Mouse (Mus musculus) natural killer cell, adult 2 months (primary cell): ENCODE measurements around the gene D10Jhu81e.
A peak's percentile ranks its signal among the peaks of the same experiment; 100 is the strongest.

Experiments used
- DNase-seq, 2 experiments: peaks; one replicate each; pipeline ENCODE4 v3.0.0; 2022; ENCODE audit warnings: low spot score in 2 of 2

Gene D10Jhu81e

GRCm38 (mm10) chr10:78163241-78163640 lies 6.3 kb downstream of the D10Jhu81e start:
- DNase-seq = no peak

- DNase-seq = no peak
Measured at GRCm38 (mm10) chr10:78162646-78163045, 6.9 kb downstream of the D10Jhu81e start.

GRCm38 (mm10) chr10:78161096-78161495 lies 8.5 kb downstream of the D10Jhu81e start:
- no peak for DNase-seq

GRCm38 (mm10) chr10:78160369-78161095 lies 9.1 kb downstream of the D10Jhu81e start:
- peak; percentile 68 to 74 for DNase-seq

- peak; percentile 78 to 83 for DNase-seq
Measured at GRCm38 (mm10) chr10:78159906-78160305, 9.7 kb downstream of the D10Jhu81e start.

- peak; percentile 46 to 72 for DNase-seq
Measured at GRCm38 (mm10) chr10:78159252-78159878, 10.2 kb downstream of the D10Jhu81e start.

- no peak for DNase-seq
Measured at GRCm38 (mm10) chr10:78158041-78158440, 11.5 kb downstream of the D10Jhu81e start.

GRCm38 (mm10) chr10:78156926-78157325 lies 12.7 kb downstream of the D10Jhu81e start:
- no peak for DNase-seq

GRCm38 (mm10) chr10:78148834-78149766 lies 20.5 kb downstream of the D10Jhu81e start:
- DNase-seq = no peak

GRCm38 (mm10) chr10:78147908-78148441 lies 21.6 kb downstream of the D10Jhu81e start:
- no peak for DNase-seq

GRCm38 (mm10) chr10:78143727-78144505 lies 25.7 kb downstream of the D10Jhu81e start:
- DNase-seq = no peak

GRCm38 (mm10) chr10:78140843-78141242 lies 28.7 kb downstream of the D10Jhu81e start:
- no peak for DNase-seq

- no peak for DNase-seq
Measured at GRCm38 (mm10) chr10:78140251-78140600, 29.4 kb downstream of the D10Jhu81e start.

- no peak for DNase-seq
Measured at GRCm38 (mm10) chr10:78139572-78140250, 29.9 kb downstream of the D10Jhu81e start.

- no peak for DNase-seq
Measured at GRCm38 (mm10) chr10:78138812-78139523, 30.6 kb downstream of the D10Jhu81e start.

GRCm38 (mm10) chr10:78137191-78137590 lies 32.4 kb downstream of the D10Jhu81e start:
- no peak for DNase-seq

GRCm38 (mm10) chr10:78135947-78136346 lies 33.6 kb downstream of the D10Jhu81e start:
- no peak for DNase-seq

- peak; percentile 31 to 43 for DNase-seq
Measured at GRCm38 (mm10) chr10:78134975-78135798, 34.4 kb downstream of the D10Jhu81e start.

- DNase-seq = peak in 1 of 2 experiments; percentile 52
Measured at GRCm38 (mm10) chr10:78134400-78134799, 35.2 kb downstream of the D10Jhu81e start.
